Mouse (Mus musculus): ENCODE measurements around the gene Gm38431. TPM values are rescaled to one million over a fixed set of nuclear protein-coding genes. Genes with fewer than 3 reads are reported as not detected.

Gene Gm38431
- polyA plus RNA-seq (2014; fragmentation: Nextera tagmentation; extraction: Ambion mirVana), result 1.9 and 2.0 TPM in 2 replicates

- Histone ChIP-seq H3K4me1 (ENCODE audit: control insufficient read depth, insufficient read depth, low read length) (peaks cover 10% of the 10 kb centered on the region), H3K4me3 (replicated peaks; ENCODE audit: low read depth, low read length) (peak within 1 kb of the TSS; percentile 69), H3K9ac (replicated peaks; ENCODE audit: low read length) (peak within 1 kb of the TSS; percentile 69), H3K27me3 (ENCODE audit: control insufficient read depth, insufficient read depth, low read length) (no peaks in the 10 kb centered on the region), H3K4me2 (ENCODE audit: low read length) (peak within 1 kb of the TSS; percentile 76), H3K36me3 (ENCODE audit: control insufficient read depth, insufficient read depth, low read length) (peaks cover 33% of the 10 kb centered on the region), H3K27ac (replicated peaks; ENCODE audit: low read depth, low read length) (peak within 1 kb of the TSS; percentile 87), H3K9me3 (ENCODE audit: control insufficient read depth, low read length) (no peaks in the 10 kb centered on the region)
- under 1% methylated on average over 54 of the region's 54 CpGs for WGBS
- DNase-seq (peak; percentile 98), ATAC-seq (ENCODE audit: low FRiP score, low TSS enrichment) (peak; percentile 100)
These were observed at the start of gene Gm38431, which contains the start of gene Raver1 for GRCm38 (mm10) chr9:21091707-21092320. Gm38431 (minus strand) TSS chr9:21091997. Raver1 (minus strand) TSS chr9:21092008.

- ATAC-seq (ENCODE audit: low FRiP score, low TSS enrichment) (no peak), DNase-seq (no peak)
- Histone ChIP-seq H3K36me3 (ENCODE audit: control insufficient read depth, insufficient read depth, low read length) (peaks cover 56% of the 10 kb centered on the region), H3K9me3 (ENCODE audit: control insufficient read depth, low read length) (no peaks in the 10 kb centered on the region), H3K4me2 (ENCODE audit: low read length) (no peak overlapping the region), H3K4me3 (replicated peaks; ENCODE audit: low read depth, low read length) (no peak overlapping the region), H3K4me1 (ENCODE audit: control insufficient read depth, insufficient read depth, low read length) (no peaks in the 10 kb centered on the region), H3K27ac (replicated peaks; ENCODE audit: low read depth, low read length) (no peak overlapping the region), H3K9ac (replicated peaks; ENCODE audit: low read length) (no peak overlapping the region), H3K27me3 (ENCODE audit: control insufficient read depth, insufficient read depth, low read length) (no peaks in the 10 kb centered on the region)
- WGBS, result 93% methylated on average over 4 of the region's 4 CpGs
These were observed 46.6 kb upstream of the Gm38431 start for GRCm38 (mm10) chr9:21138386-21138785.

- Histone ChIP-seq H3K27ac (replicated peaks; ENCODE audit: low read depth, low read length) (no peak overlapping the region), H3K9me3 (ENCODE audit: control insufficient read depth, low read length) (no peaks in the 10 kb centered on the region), H3K27me3 (ENCODE audit: control insufficient read depth, insufficient read depth, low read length) (no peaks in the 10 kb centered on the region), H3K4me2 (ENCODE audit: low read length) (no peak overlapping the region), H3K4me1 (ENCODE audit: control insufficient read depth, insufficient read depth, low read length) (no peaks in the 10 kb centered on the region), H3K4me3 (replicated peaks; ENCODE audit: low read depth, low read length) (no peak overlapping the region), H3K9ac (replicated peaks; ENCODE audit: low read length) (no peak overlapping the region), H3K36me3 (ENCODE audit: control insufficient read depth, insufficient read depth, low read length) (peaks cover 45% of the 10 kb centered on the region)
- DNase-seq, result peak; percentile 82
- ATAC-seq (ENCODE audit: low FRiP score, low TSS enrichment), result peak; percentile 18; the same call in 1 of the 2 replicates
- 48% methylated on average over 3 of the region's 3 CpGs for WGBS
These were observed 45.4 kb upstream of the Gm38431 start for GRCm38 (mm10) chr9:21137229-21137628.

DNA sequence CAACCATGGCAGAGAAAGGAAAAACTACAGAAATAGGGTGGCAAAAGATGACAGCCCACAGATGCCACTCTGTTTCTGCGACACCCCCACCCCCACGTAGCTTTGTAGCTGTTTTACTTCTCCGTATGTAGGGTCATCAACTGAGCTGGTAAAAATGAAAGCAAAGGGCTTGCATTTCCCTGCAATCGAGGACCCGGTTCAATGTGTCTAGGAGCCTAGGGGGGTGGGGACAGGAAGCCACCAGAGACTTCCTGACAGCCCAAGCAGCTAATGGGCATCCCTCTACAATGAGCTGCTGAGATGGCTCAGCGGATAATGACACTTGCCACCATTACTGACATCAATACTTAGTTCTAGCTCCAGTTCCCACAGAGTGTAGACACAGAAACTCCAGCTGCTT, 44.6 kb upstream of the Gm38431 start:
- H3K27me3 ChIP-seq (ENCODE audit: control insufficient read depth, insufficient read depth, low read length), result no peaks in the 10 kb centered on the region
- H3K9me3 ChIP-seq (ENCODE audit: control insufficient read depth, low read length), result no peaks in the 10 kb centered on the region
- H3K9ac ChIP-seq (replicated peaks; ENCODE audit: low read length), result no peak overlapping the region
- peaks cover 37% of the 10 kb centered on the region for H3K36me3 ChIP-seq (ENCODE audit: control insufficient read depth, insufficient read depth, low read length)
- no peaks in the 10 kb centered on the region for H3K4me1 ChIP-seq (ENCODE audit: control insufficient read depth, insufficient read depth, low read length)
- ATAC-seq (ENCODE audit: low FRiP score, low TSS enrichment), result no peak
- no peak overlapping the region for H3K27ac ChIP-seq (replicated peaks; ENCODE audit: low read depth, low read length)
- DNase-seq, result no peak
- 87% methylated on average over 6 of the region's 6 CpGs for WGBS
- H3K4me2 ChIP-seq (ENCODE audit: low read length), result no peak overlapping the region
- H3K4me3 ChIP-seq (replicated peaks; ENCODE audit: low read depth, low read length), result no peak overlapping the region

GRCm38 (mm10) chr9:21135941-21136381, 44.2 kb upstream of the Gm38431 start:
- no peak overlapping the region for H3K4me2 ChIP-seq (ENCODE audit: low read length)
- H3K27ac ChIP-seq (replicated peaks; ENCODE audit: low read depth, low read length), result no peak overlapping the region
- H3K4me3 ChIP-seq (replicated peaks; ENCODE audit: low read depth, low read length), result no peak overlapping the region
- ATAC-seq (ENCODE audit: low FRiP score, low TSS enrichment) (no peak), DNase-seq (no peak)
- WGBS, result 68% methylated on average over 1 of the region's 1 CpGs
- H3K36me3 ChIP-seq (ENCODE audit: control insufficient read depth, insufficient read depth, low read length), result peaks cover 32% of the 10 kb centered on the region
- no peaks in the 10 kb centered on the region for H3K4me1 ChIP-seq (ENCODE audit: control insufficient read depth, insufficient read depth, low read length)
- no peaks in the 10 kb centered on the region for H3K27me3 ChIP-seq (ENCODE audit: control insufficient read depth, insufficient read depth, low read length)
- no peaks in the 10 kb centered on the region for H3K9me3 ChIP-seq (ENCODE audit: control insufficient read depth, low read length)
- H3K9ac ChIP-seq (replicated peaks; ENCODE audit: low read length), result no peak overlapping the region

- no peak overlapping the region for H3K27ac ChIP-seq (replicated peaks; ENCODE audit: low read depth, low read length)
- H3K9me3 ChIP-seq (ENCODE audit: control insufficient read depth, low read length), result no peaks in the 10 kb centered on the region
- H3K36me3 ChIP-seq (ENCODE audit: control insufficient read depth, insufficient read depth, low read length), result peaks cover 27% of the 10 kb centered on the region
- no peak overlapping the region for H3K4me2 ChIP-seq (ENCODE audit: low read length)
- peaks cover 2% of the 10 kb centered on the region; the same call in 1 of the 2 replicates for H3K4me1 ChIP-seq (ENCODE audit: control insufficient read depth, insufficient read depth, low read length)
- no peak overlapping the region for H3K9ac ChIP-seq (replicated peaks; ENCODE audit: low read length)
- WGBS, result 81% methylated on average over 4 of the region's 4 CpGs
- DNase-seq, result no peak
- ATAC-seq (ENCODE audit: low FRiP score, low TSS enrichment), result no peak
- no peaks in the 10 kb centered on the region for H3K27me3 ChIP-seq (ENCODE audit: control insufficient read depth, insufficient read depth, low read length)
- H3K4me3 ChIP-seq (replicated peaks; ENCODE audit: low read depth, low read length), result no peak overlapping the region
These were observed 43.6 kb upstream of the Gm38431 start for GRCm38 (mm10) chr9:21135329-21135890.

GRCm38 (mm10) chr9:21134595-21135328, 43.0 kb upstream of the Gm38431 start:
- peaks cover 5% of the 10 kb centered on the region; the same call in 1 of the 2 replicates for H3K4me1 ChIP-seq (ENCODE audit: control insufficient read depth, insufficient read depth, low read length)
- DNase-seq (no peak), ATAC-seq (ENCODE audit: low FRiP score, low TSS enrichment) (no peak)
- no peak overlapping the region for H3K9ac ChIP-seq (replicated peaks; ENCODE audit: low read length)
- H3K27me3 ChIP-seq (ENCODE audit: control insufficient read depth, insufficient read depth, low read length), result no peaks in the 10 kb centered on the region
- H3K9me3 ChIP-seq (ENCODE audit: control insufficient read depth, low read length), result no peaks in the 10 kb centered on the region
- no peak overlapping the region for H3K27ac ChIP-seq (replicated peaks; ENCODE audit: low read depth, low read length)
- H3K36me3 ChIP-seq (ENCODE audit: control insufficient read depth, insufficient read depth, low read length), result peaks cover 20% of the 10 kb centered on the region
- whole genome bisulfite sequencing, result 80% methylated on average over 9 of the region's 9 CpGs
- no peak overlapping the region for H3K4me2 ChIP-seq (ENCODE audit: low read length)
- H3K4me3 ChIP-seq (replicated peaks; ENCODE audit: low read depth, low read length), result no peak overlapping the region

DNA sequence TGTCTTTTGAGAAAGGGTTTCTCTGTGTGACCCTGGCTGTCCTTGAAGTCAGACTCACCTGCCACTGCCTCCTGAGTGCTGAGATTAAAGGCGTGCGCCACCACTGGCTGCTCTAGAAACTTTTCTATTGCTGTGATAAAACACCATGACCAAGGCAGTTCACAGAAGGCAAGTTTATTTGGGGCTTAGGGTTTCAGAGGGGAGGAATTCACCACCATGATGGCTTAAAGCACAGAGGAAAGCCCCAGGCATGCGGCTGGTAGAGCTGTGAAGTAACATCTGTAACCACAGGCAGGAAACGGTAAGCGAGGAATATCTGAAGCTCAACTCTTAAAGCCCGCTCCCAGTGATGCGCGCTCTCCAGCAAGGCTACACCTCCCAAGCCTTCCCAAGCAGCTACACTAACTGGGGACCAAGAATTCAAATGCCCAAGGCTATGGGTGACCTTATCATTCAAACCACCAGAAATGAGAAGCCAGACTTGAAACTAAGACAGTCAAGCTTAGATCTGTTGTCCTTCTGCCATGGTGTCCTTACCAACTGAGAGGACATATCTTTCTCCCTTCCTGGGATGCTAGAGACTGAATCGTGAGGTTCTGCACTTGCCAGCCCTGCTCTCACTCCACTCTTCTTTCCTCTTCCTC, 41.4 kb upstream of the Gm38431 start:
- 87% methylated on average over 9 of the region's 9 CpGs for WGBS

More for the DNA sequence above, 41.4 kb upstream of the Gm38431 start:
- DNase-seq (no peak), ATAC-seq (ENCODE audit: low FRiP score, low TSS enrichment) (no peak)
- no peak overlapping the region for H3K4me2 ChIP-seq (ENCODE audit: low read length)
- no peaks in the 10 kb centered on the region for H3K27me3 ChIP-seq (ENCODE audit: control insufficient read depth, insufficient read depth, low read length)
- peaks cover 6% of the 10 kb centered on the region; the same call in 1 of the 2 replicates for H3K36me3 ChIP-seq (ENCODE audit: control insufficient read depth, insufficient read depth, low read length)
- H3K4me3 ChIP-seq (replicated peaks; ENCODE audit: low read depth, low read length), result no peak overlapping the region
- no peaks in the 10 kb centered on the region for H3K9me3 ChIP-seq (ENCODE audit: control insufficient read depth, low read length)
- H3K4me1 ChIP-seq (ENCODE audit: control insufficient read depth, insufficient read depth, low read length), result peaks cover 5% of the 10 kb centered on the region; the same call in 1 of the 2 replicates
- no peak overlapping the region for H3K9ac ChIP-seq (replicated peaks; ENCODE audit: low read length)
- no peak overlapping the region for H3K27ac ChIP-seq (replicated peaks; ENCODE audit: low read depth, low read length)
